Mouse (Mus musculus): ENCODE results near the gene Smyd3. TPM values are rescaled to one million over a fixed set of nuclear protein-coding genes. Genes with fewer than 3 reads are reported as not detected.

Gene Smyd3
- polyA plus RNA-seq, 1 experiment from 2014 or later, result 28.3 TPM

DNA sequence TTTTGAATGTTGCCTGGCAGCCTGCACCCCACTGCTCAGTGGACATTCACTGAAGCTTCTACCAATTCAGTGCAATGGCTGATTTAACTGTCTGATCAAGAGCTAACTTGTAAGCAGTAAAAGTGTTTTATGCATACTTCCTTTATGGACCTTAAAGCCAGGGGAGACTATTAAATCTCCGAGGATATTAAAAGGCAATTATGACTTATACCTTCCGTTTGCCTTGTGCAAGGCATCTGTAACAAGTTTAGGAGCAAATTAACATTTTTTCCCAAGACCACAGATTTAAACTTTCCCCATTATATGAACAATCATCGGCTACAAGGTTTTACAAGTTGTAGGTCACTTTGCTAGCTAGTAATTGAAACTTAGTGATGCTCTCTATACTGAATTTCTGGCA, 87.8 kb downstream of the Smyd3 start:
- Histone ChIP-seq H3K4me3 (ENCODE audit: low read length) (no peak overlapping the region), H3K36me3 (ENCODE audit: control insufficient read depth, insufficient read depth, low read length) (no peaks in the 10 kb centered on the region), H3K9me3 (ENCODE audit: control insufficient read depth, low read length) (no peaks in the 10 kb centered on the region), H3K27me3 (replicated peaks; ENCODE audit: control insufficient read depth, insufficient read depth, low read length) (no peaks in the 10 kb centered on the region), H3K4me1 (ENCODE audit: control insufficient read depth, insufficient read depth, low read depth, low read length) (no peaks in the 10 kb centered on the region), H3K27ac (ENCODE audit: low read depth, low read length) (no peak overlapping the region), H3K4me2 (ENCODE audit: low read length) (no peak overlapping the region), H3K9ac (ENCODE audit: low read depth, low read length) (no peak overlapping the region)
- WGBS, result 85% methylated on average over 3 of the region's 3 CpGs
- no peak for ATAC-seq

DNA sequence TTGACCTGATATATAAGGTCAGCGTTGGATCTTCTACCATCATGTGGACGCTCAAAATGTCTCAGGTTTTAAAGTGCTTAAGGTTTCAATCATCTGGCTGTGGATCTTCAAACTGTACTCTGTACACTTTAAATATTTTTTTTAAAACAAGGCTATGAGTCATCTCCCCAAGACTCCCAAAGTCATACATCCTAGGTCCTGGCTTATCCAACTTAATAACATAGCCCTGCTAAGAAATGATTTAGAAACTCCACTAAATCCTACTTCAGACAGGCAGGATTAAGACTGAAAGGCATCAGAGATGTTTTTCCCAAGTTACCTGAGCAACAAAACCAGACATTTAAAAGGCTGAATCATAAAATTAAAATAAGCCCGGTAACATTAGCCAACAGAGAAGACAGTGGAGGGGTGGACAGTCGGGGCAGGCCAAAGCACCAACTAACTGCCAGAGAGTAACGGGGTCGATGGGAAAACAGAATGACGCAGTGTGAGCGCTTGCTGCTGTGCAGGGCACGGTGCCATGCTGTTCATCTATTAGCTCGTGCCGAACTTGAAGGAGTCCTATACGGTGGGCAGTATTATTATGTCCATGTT, 92.9 kb downstream of the Smyd3 start:
- Histone ChIP-seq H3K9ac (ENCODE audit: low read depth, low read length) (no peak overlapping the region), H3K4me1 (ENCODE audit: control insufficient read depth, insufficient read depth, low read depth, low read length) (no peaks in the 10 kb centered on the region), H3K27ac (ENCODE audit: low read depth, low read length) (no peak overlapping the region), H3K4me2 (ENCODE audit: low read length) (no peak overlapping the region), H3K9me3 (ENCODE audit: control insufficient read depth, low read length) (no peaks in the 10 kb centered on the region), H3K4me3 (ENCODE audit: low read length) (no peak overlapping the region), H3K27me3 (replicated peaks; ENCODE audit: control insufficient read depth, insufficient read depth, low read length) (no peaks in the 10 kb centered on the region), H3K36me3 (ENCODE audit: control insufficient read depth, insufficient read depth, low read length) (no peaks in the 10 kb centered on the region)
- WGBS, result 82% methylated on average over 12 of the region's 12 CpGs
- ATAC-seq, result no peak

GRCm38 (mm10) chr1:179419091-179419490, 98.8 kb downstream of the Smyd3 start:
- no peak for ATAC-seq
- no peaks in the 10 kb centered on the region for H3K27me3 ChIP-seq (replicated peaks; ENCODE audit: control insufficient read depth, insufficient read depth, low read length)
- no peak overlapping the region for H3K4me2 ChIP-seq (ENCODE audit: low read length)
- no peaks in the 10 kb centered on the region for H3K9me3 ChIP-seq (ENCODE audit: control insufficient read depth, low read length)
- no peaks in the 10 kb centered on the region for H3K36me3 ChIP-seq (ENCODE audit: control insufficient read depth, insufficient read depth, low read length)
- 82% methylated on average over 4 of the region's 4 CpGs for WGBS
- no peak overlapping the region for H3K9ac ChIP-seq (ENCODE audit: low read depth, low read length)
- no peak overlapping the region for H3K27ac ChIP-seq (ENCODE audit: low read depth, low read length)
- no peak overlapping the region for H3K4me3 ChIP-seq (ENCODE audit: low read length)
- H3K4me1 ChIP-seq (ENCODE audit: control insufficient read depth, insufficient read depth, low read depth, low read length), result no peaks in the 10 kb centered on the region

DNA sequence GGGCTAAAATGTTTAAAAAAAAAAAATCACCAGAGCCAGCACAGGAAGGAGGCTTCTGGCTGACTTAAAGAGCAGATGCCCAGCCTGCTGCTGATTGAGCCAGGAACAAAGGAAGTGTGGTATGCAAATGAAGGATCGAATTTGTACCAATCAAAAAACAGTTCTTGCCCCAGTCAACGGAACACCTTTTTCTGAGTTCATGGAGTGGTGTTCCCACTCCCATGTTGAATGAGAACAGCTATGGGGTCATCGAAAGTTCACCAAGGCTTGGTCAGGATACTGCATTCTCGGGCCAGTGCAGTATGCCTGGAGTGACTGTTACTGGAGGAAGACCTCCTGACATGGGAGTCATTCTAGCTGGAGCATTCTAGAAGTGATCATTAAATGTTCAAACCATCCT, 109.8 kb downstream of the Smyd3 start:
- Histone ChIP-seq H3K36me3 (ENCODE audit: control insufficient read depth, insufficient read depth, low read length) (no peaks in the 10 kb centered on the region), H3K4me3 (ENCODE audit: low read length) (no peak overlapping the region), H3K27me3 (replicated peaks; ENCODE audit: control insufficient read depth, insufficient read depth, low read length) (no peaks in the 10 kb centered on the region), H3K4me2 (ENCODE audit: low read length) (no peak overlapping the region), H3K9me3 (ENCODE audit: control insufficient read depth, low read length) (peaks cover 3% of the 10 kb centered on the region), H3K4me1 (ENCODE audit: control insufficient read depth, insufficient read depth, low read depth, low read length) (no peaks in the 10 kb centered on the region), H3K9ac (ENCODE audit: low read depth, low read length) (no peak overlapping the region), H3K27ac (ENCODE audit: low read depth, low read length) (no peak overlapping the region)
- 91% methylated on average over 4 of the region's 4 CpGs for whole genome bisulfite sequencing
- no peak for ATAC-seq

DNA sequence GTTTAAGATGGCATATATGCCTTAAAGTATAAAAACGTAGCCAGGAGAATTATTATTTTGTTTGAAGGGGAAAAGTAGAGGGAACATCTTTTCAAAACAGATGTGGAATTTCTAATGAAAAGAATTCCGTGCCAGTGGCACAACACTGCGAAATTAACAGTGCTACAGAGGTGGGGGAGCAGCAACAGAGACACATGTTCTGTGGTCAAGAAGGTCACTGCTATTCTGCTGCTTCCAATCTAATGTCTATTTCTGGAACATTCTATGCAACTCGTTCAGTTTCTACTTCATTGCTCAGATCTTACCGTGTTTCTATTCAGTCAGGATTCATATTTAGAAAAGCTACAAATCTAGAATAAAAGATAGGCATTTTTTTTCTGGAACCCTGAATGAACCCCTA, 117.0 kb downstream of the Smyd3 start:
- no peaks in the 10 kb centered on the region for H3K27me3 ChIP-seq (replicated peaks; ENCODE audit: control insufficient read depth, insufficient read depth, low read length)
- no peaks in the 10 kb centered on the region for H3K36me3 ChIP-seq (ENCODE audit: control insufficient read depth, insufficient read depth, low read length)
- H3K4me3 ChIP-seq (ENCODE audit: low read length), result no peak overlapping the region
- no peak overlapping the region for H3K4me2 ChIP-seq (ENCODE audit: low read length)
- no peaks in the 10 kb centered on the region for H3K4me1 ChIP-seq (ENCODE audit: control insufficient read depth, insufficient read depth, low read depth, low read length)
- no peak for ATAC-seq
- no peaks in the 10 kb centered on the region for H3K9me3 ChIP-seq (ENCODE audit: control insufficient read depth, low read length)
- 76% methylated on average over 5 of the region's 5 CpGs for WGBS
- H3K27ac ChIP-seq (ENCODE audit: low read depth, low read length), result no peak overlapping the region
- no peak overlapping the region for H3K9ac ChIP-seq (ENCODE audit: low read depth, low read length)

- Histone ChIP-seq H3K36me3 (ENCODE audit: control insufficient read depth, insufficient read depth, low read length) (no peaks in the 10 kb centered on the region), H3K9ac (ENCODE audit: low read depth, low read length) (no peak overlapping the region), H3K4me1 (ENCODE audit: control insufficient read depth, insufficient read depth, low read depth, low read length) (no peaks in the 10 kb centered on the region), H3K27me3 (replicated peaks; ENCODE audit: control insufficient read depth, insufficient read depth, low read length) (no peaks in the 10 kb centered on the region), H3K9me3 (ENCODE audit: control insufficient read depth, low read length) (no peaks in the 10 kb centered on the region), H3K4me2 (ENCODE audit: low read length) (no peak overlapping the region), H3K27ac (ENCODE audit: low read depth, low read length) (no peak overlapping the region), H3K4me3 (ENCODE audit: low read length) (no peak overlapping the region)
- 70% methylated on average over 4 of the region's 4 CpGs for WGBS
- ATAC-seq, result no peak
Measured at GRCm38 (mm10) chr1:179398639-179399038, 119.2 kb downstream of the Smyd3 start.

- Histone ChIP-seq H3K9me3 (ENCODE audit: control insufficient read depth, low read length) (no peaks in the 10 kb centered on the region), H3K36me3 (ENCODE audit: control insufficient read depth, insufficient read depth, low read length) (no peaks in the 10 kb centered on the region), H3K4me2 (ENCODE audit: low read length) (no peak overlapping the region), H3K27ac (ENCODE audit: low read depth, low read length) (no peak overlapping the region), H3K27me3 (replicated peaks; ENCODE audit: control insufficient read depth, insufficient read depth, low read length) (no peaks in the 10 kb centered on the region), H3K9ac (ENCODE audit: low read depth, low read length) (no peak overlapping the region), H3K4me1 (ENCODE audit: control insufficient read depth, insufficient read depth, low read depth, low read length) (no peaks in the 10 kb centered on the region), H3K4me3 (ENCODE audit: low read length) (no peak overlapping the region)
- WGBS, result 65% methylated on average over 15 of the region's 15 CpGs
- no peak for ATAC-seq
Measured at GRCm38 (mm10) chr1:179386237-179386975, 131.4 kb downstream of the Smyd3 start.

GRCm38 (mm10) chr1:179385691-179386090, 132.2 kb downstream of the Smyd3 start:
- Histone ChIP-seq H3K4me2 (ENCODE audit: low read length) (no peak overlapping the region), H3K9me3 (ENCODE audit: control insufficient read depth, low read length) (no peaks in the 10 kb centered on the region), H3K4me1 (ENCODE audit: control insufficient read depth, insufficient read depth, low read depth, low read length) (no peaks in the 10 kb centered on the region), H3K36me3 (ENCODE audit: control insufficient read depth, insufficient read depth, low read length) (no peaks in the 10 kb centered on the region), H3K9ac (ENCODE audit: low read depth, low read length) (no peak overlapping the region), H3K27me3 (replicated peaks; ENCODE audit: control insufficient read depth, insufficient read depth, low read length) (no peaks in the 10 kb centered on the region), H3K4me3 (ENCODE audit: low read length) (no peak overlapping the region), H3K27ac (ENCODE audit: low read depth, low read length) (no peak overlapping the region)
- no peak for ATAC-seq
- WGBS, result 90% methylated on average over 7 of the region's 7 CpGs

GRCm38 (mm10) chr1:179384296-179384695, 133.5 kb downstream of the Smyd3 start:
- Histone ChIP-seq H3K36me3 (ENCODE audit: control insufficient read depth, insufficient read depth, low read length) (no peaks in the 10 kb centered on the region), H3K4me1 (ENCODE audit: control insufficient read depth, insufficient read depth, low read depth, low read length) (no peaks in the 10 kb centered on the region), H3K4me3 (ENCODE audit: low read length) (no peak overlapping the region), H3K4me2 (ENCODE audit: low read length) (no peak overlapping the region), H3K9ac (ENCODE audit: low read depth, low read length) (no peak overlapping the region), H3K27ac (ENCODE audit: low read depth, low read length) (no peak overlapping the region), H3K27me3 (replicated peaks; ENCODE audit: control insufficient read depth, insufficient read depth, low read length) (no peaks in the 10 kb centered on the region), H3K9me3 (ENCODE audit: control insufficient read depth, low read length) (no peaks in the 10 kb centered on the region)
- WGBS, result 61% methylated on average over 2 of the region's 2 CpGs
- no peak for ATAC-seq
